Mouse (Mus musculus) E14TG2a.4 (cell line): ENCODE measurements around the gene Gm48552.

ENCODE experiments used
- H3K27me3 ChIP-seq: 2 replicates; pipeline ENCODE4 v1.6.1; 2014; ENCODE audit warnings: low read length, control low read depth; ENCODE audit not compliant: insufficient read depth
- H3K36me3 ChIP-seq: 2 replicates; pipeline ENCODE4 v1.6.1; 2014; ENCODE audit warnings: low read length, control low read depth; ENCODE audit not compliant: insufficient read depth
- H3K4me1 ChIP-seq: replicated peaks from 2 replicates; pipeline ENCODE4 v1.6.1; 2014; ENCODE audit warnings: low read depth, low read length, control low read depth
- H3K4me3 ChIP-seq: replicated peaks from 2 replicates; pipeline ENCODE4 v1.5.1; 2014; ENCODE audit warnings: mild to moderate bottlenecking, low read length
- H3K9me3 ChIP-seq: 2 replicates; pipeline ENCODE4 v1.6.1; 2014; ENCODE audit warnings: low read length, control low read depth
- CTCF ChIP-seq: conservative IDR thresholded peaks from 2 replicates; pipeline ENCODE4 v1.5.1; 2014; ENCODE audit warnings: low read length
- NANOG ChIP-seq: IDR thresholded peaks from 2 replicates; pipeline ENCODE4 v1.6.1; 2014; ENCODE audit warnings: borderline replicate concordance, low read length, mixed read lengths
- POU5F1 ChIP-seq: IDR thresholded peaks from 2 replicates; pipeline ENCODE4 v1.6.1; 2014; ENCODE audit warnings: low read length, borderline replicate concordance

Gene Gm48552

GRCm38 (mm10) chr10:81417227-81418215, 28.7 kb downstream of the Gm48552 start:
- TF ChIP-seq POU5F1 (no peak), NANOG (no peak), CTCF (no peak)
- no peaks in the 10 kb centered on the region for H3K9me3 ChIP-seq

GRCm38 (mm10) chr10:81418216-81419070, 29.6 kb downstream of the Gm48552 start:
- TF ChIP-seq CTCF (no peak), NANOG (no peak), POU5F1 (no peak)
- Histone ChIP-seq H3K4me3 (peak overlapping the region; percentile 63), H3K27me3 (peaks cover 42% of the 10 kb centered on the region), H3K36me3 (0 out of 2 replicates have a peak, but pooled peaks cover under 1% of the 10 kb centered on the region), H3K4me1 (peaks cover 83% of the 10 kb centered on the region), H3K9me3 (no peaks in the 10 kb centered on the region)

More at GRCm38 (mm10) chr10:81417227-81418215, 28.7 kb downstream of the Gm48552 start:
- peaks cover 38% of the 10 kb centered on the region for H3K27me3 ChIP-seq
- H3K36me3 ChIP-seq: peaks cover 9% of the 10 kb centered on the region
- peaks cover 90% of the 10 kb centered on the region for H3K4me1 ChIP-seq
- peak overlapping the region; percentile 73 for H3K4me3 ChIP-seq

- TF ChIP-seq NANOG (no peak), POU5F1 (no peak), CTCF (no peak)
- Histone ChIP-seq H3K4me1 (peaks cover 83% of the 10 kb centered on the region), H3K27me3 (peaks cover 46% of the 10 kb centered on the region), H3K9me3 (no peaks in the 10 kb centered on the region), H3K36me3 (no peaks in the 10 kb centered on the region), H3K4me3 (peak overlapping the region; percentile 63)
These were observed 30.5 kb downstream of the Gm48552 start for GRCm38 (mm10) chr10:81419111-81419928.

GRCm38 (mm10) chr10:81420191-81420767, 31.5 kb downstream of the Gm48552 start:
- peak overlapping the region; percentile 63 for H3K4me3 ChIP-seq
- TF ChIP-seq NANOG (no peak), CTCF (no peak), POU5F1 (no peak)
- peaks cover 82% of the 10 kb centered on the region for H3K4me1 ChIP-seq
- no peaks in the 10 kb centered on the region for H3K36me3 ChIP-seq
- peaks cover 51% of the 10 kb centered on the region for H3K27me3 ChIP-seq
- no peaks in the 10 kb centered on the region for H3K9me3 ChIP-seq

GRCm38 (mm10) chr10:81421041-81421796, 32.4 kb downstream of the Gm48552 start:
- Histone ChIP-seq H3K4me3 (peak overlapping the region; percentile 63; the same call in 1 of the 2 replicates), H3K36me3 (no peaks in the 10 kb centered on the region), H3K27me3 (peaks cover 60% of the 10 kb centered on the region), H3K9me3 (no peaks in the 10 kb centered on the region), H3K4me1 (peaks cover 80% of the 10 kb centered on the region)
- TF ChIP-seq POU5F1 (no peak), NANOG (no peak), CTCF (no peak)

GRCm38 (mm10) chr10:81421797-81422100, 32.9 kb downstream of the Gm48552 start:
- H3K27me3 ChIP-seq: peaks cover 65% of the 10 kb centered on the region
- no peaks in the 10 kb centered on the region for H3K9me3 ChIP-seq
- H3K4me1 ChIP-seq: peaks cover 82% of the 10 kb centered on the region
- TF ChIP-seq CTCF (no peak), NANOG (no peak), POU5F1 (no peak)
- H3K36me3 ChIP-seq: no peaks in the 10 kb centered on the region
- no peak overlapping the region for H3K4me3 ChIP-seq

- no peak for TF ChIP-seq NANOG
- TF ChIP-seq CTCF: no peak
- no peak for TF ChIP-seq POU5F1
- no peaks in the 10 kb centered on the region for H3K9me3 ChIP-seq
- H3K4me1 ChIP-seq: peaks cover 81% of the 10 kb centered on the region
- no peak overlapping the region for H3K4me3 ChIP-seq
- peaks cover 69% of the 10 kb centered on the region for H3K27me3 ChIP-seq
- no peaks in the 10 kb centered on the region for H3K36me3 ChIP-seq
These were observed 33.4 kb downstream of the Gm48552 start for GRCm38 (mm10) chr10:81422191-81422590.
